Mouse (Mus musculus) CD4-positive, CD25-positive, alpha-beta regulatory T cell, adult 4 months (primary cell): ENCODE results near the gene Prr22. TPM values are rescaled to one million over a fixed set of nuclear protein-coding genes. Genes with fewer than 3 reads are reported as not detected.
A peak's percentile ranks its signal among the peaks of the same experiment; 100 is the strongest.

Source experiments
- ATAC-seq: one replicate; pipeline ENCODE4 v1.8.0; 2017
- polyA plus RNA-seq, 2 experiments: library from polyadenylated mRNA; unstranded; fragments of 100-300 nt; shearing (Covaris generic); gene quantifications; one replicate each; pipeline ENCODE4 v1.2.1; 2017

Gene Prr22
- polyA plus RNA-seq, 2 experiments from 2014 or later, result 0.24 to 1.1 TPM

DNA sequence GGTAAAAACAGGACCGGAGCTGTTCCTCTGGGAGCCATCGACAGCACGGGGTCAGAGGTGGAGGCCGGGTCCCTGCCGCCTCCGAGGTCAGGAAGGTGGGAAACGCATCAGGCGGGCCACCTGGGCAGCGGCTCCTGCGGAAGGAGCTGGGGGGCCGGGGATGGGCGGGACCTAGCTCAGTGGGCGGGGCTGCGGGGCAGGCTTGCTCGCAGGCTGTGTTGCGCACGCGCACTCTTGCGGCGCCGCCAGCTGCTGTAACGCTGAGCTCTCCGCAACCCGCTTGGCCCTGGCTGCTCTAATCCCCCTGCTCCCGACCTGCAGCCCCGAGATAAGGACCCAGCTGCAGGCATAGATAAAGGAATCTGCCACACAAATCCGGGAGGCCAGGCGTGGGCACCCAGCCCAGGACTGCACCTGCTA, 8.0 kb upstream of the Prr22 start:
- peak; percentile 33 for ATAC-seq

DNA sequence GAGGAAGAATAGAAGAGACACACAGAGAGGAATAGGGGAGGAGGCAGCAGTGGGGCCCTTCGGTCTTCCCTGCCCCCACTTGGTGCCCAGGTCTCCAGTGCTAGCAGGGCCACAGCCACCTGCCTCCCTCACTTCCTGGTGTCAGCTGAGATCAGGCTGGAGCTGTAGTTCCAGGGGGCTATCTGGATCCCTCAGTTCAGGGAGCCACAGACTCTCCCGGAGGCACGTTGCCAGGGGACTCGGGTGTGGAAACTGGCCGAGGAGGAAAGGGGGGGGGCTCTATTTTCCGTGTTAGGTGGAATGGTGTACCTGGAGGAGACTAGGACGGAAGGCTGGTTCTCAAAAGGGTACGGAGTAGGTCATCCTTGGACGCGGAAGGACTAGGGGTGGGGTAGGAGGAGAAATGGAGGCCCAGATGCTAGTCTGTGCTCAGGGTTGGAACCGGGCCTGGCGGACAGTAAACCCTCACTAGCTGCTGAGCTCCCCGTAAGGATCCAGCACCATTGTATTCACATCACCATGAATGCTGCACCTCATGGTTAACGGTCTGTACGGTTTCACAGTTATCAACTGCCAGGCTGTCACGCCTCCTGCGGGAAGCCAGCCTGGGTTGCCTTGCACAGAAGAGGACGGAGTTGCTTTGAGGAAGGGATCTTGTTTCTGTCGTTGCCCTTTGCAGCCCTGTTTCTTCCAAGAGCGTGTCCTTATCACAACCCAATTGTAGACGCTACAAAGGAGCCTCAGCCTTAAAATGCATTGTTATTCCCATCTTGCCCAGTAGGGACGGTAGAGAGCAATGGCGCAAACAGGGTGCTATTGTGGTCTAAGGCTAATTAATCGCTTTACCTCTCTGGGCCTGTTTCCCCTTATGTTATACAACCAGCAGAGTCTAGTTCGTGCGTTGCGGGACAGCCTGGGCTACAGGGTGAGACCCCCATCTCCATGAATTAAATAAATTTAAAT, 7.0 kb upstream of the Prr22 start:
- peak; percentile 37 for ATAC-seq

DNA sequence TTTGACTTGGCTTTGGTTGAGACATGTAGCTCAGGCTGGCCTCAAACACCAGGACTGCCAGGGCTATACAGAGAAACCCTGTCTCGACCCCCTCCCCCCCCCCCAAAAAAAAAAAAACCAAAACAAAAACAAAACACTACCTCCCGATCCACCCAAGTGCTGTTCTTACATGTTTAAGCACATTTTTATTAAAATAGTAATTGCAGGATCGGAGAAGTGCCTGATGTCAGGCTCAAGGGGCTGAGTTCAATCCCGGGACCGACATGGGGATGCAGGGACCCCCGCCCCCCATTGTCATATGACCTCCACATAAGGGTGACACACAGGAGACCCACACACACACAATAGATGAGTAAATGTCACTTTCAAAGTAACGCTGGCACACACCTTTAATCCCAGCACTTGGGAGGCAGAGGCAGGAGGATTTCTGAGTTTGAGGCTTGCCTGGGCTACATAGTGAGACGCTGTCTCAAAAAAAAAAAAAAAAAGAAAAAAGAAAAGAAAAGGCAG, 6.3 kb upstream of the Prr22 start:
- ATAC-seq, result no peak

DNA sequence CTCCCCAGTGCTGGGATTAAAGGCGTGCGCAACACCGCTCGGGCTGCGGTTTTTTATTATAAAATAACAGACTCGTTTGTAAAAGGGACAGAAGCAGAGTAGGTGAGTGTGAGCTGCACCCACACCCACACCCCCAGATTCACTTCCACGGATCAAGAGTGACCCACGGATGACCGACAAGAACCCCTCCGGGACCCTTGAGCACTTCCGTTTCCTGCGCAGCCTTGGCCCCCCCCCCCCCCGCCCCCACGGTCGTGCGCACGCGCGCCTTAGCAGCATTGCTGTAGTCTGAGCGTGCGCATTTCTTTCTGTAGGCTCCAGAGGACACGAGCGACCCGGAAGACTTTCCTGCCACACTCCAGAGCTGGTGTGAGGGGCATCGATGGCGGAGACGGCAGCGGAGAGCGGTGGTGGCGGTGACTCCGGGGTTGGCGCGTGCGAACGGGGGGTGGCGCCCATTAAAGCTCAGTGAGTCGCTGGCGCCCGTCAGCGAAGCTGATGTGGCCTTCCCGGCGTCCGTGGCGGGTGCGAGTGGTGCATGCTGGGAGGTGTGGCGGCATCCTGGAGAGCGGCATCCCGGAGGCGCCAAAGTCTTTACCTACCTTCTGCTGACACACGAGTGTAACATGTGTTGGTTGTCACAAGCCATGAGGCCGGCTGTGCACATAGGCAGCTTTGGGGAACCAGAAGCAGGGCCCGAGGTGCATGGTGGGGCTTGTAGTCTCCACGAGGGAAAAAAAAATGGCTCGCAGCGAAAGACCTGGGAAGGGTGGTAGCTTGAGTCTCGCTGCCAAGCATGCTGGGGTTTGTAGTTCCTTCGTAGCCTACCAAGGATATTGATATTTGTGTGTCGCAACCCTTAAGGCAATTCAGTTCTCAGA, 5.3 kb upstream of the Prr22 start, which contains the start of gene Dus3l:
Dus3l (plus strand) TSS at position 284 of the 881 bp plus-strand sequence.
- ATAC-seq, result peak; percentile 84

DNA sequence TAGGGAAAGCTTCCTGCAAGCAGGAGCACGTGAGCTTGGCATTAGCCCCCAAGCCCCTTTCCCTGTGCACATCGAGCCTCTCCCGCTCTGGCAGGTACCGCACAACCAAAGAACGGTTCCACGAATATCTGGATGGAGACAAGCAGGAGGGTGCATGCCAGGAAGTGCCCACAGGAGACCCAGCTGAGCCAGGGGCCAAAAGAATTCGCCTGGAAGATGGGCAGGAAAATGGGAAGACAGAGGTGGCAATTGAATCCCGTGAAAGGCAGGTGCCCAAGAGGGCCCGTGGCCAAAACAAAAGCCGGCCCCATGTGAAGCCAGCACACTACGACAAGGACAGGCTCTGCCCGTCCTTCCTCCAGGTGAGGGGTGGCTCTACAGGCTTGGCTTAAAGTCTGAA, 4.6 kb upstream of the Prr22 start:
- no peak for ATAC-seq

DNA sequence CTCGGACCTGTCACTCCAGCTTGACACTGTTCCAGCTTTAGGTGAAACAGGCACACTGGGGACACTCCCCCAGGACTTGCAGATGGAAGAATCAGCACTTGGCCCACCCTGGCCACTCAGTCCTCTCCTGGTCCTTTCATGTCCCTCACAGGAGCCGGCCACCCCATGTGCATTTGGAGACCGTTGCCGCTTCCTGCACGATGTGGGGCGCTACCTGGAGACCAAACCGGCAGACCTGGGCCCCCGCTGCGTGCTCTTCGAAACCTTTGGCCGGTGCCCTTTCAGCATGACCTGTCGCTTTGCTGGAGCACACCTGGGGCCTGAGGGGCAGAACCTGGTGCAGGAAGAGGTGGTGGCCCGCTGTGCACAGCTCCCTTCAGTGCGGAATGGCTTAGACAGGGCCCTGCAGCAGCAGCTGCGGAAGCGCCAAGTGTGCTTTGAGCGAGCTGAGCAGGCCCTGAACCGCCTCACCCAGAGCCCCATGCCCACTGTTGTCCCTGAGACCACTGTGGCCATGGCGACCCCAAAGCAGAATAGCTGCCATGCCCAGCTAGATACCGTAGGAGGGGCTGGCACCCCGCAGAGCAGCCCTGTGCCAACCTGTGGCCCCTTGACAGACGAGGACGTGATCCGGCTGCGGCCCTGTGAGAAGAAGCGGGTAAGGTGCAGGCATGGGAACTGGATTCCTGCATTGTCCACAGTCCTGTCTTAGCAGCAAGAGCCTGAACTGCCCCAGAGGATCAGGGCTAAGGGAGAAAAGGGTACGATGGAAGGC, 3.2 kb upstream of the Prr22 start:
- ATAC-seq, result no peak

DNA sequence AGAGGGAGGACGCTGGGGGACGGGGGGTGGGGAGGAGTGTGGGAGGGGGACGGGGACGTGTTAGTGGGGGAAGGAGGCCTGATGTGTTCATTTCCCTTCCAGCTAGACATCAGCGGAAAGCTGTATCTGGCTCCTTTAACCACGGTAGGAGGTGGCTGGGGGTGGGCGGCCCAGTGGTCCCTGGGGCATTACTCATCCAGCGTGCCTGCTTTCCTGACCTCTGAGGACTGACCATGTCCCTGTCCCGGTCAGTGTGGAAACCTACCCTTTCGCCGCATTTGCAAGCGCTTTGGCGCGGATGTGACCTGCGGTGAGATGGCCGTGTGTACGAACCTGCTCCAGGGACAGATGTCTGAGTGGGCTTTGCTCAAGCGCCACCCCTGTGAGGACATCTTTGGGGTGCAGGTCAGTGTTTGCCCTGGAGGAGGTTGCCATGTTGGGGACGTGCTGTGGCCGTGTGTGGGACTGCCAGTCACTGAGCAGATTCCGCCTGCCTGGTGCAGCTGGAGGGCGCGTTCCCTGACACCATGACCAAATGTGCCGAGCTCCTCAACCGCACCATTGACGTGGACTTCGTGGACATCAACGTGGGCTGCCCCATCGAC, 2.4 kb upstream of the Prr22 start:
- ATAC-seq, result no peak

DNA sequence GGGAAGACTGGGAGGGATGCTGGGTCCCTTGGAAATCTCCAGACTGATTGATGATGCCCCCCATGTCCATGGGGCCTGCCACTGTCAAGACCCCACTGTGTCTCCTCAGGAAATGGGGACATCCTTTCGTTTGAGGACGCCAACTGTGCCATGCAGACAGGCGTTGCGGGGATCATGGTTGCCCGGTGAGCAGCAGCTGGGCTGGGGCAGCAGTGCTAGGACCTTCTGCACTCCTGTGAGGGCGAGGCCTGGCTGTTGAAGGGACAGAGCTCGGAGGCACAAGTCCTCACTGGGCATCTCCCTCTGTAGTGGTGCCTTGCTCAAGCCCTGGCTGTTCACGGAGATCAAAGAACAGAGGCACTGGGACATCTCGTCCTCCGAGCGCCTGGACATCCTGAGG, 1.1 kb upstream of the Prr22 start:
- ATAC-seq, result no peak

DNA sequence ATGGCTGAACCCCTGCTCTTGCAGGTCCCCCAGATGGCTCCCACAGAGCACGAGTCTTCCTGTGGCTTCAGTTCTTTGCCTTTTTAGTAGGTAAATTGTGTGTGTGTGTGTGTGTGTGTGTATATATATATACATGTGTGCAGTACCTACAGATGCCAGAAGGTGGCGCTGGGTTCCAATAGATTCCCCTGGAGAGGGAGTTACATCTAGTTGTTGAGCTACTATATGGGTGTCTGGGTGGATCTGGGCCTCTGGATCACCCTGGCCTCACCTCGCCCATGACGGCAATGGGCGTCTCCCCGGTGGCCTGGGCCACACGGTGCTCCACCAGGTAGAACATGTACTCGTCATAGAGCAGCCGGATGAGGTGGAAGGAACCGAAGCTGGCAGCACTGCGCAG, 7.5 kb downstream of the Prr22 start:
- no peak for ATAC-seq

DNA sequence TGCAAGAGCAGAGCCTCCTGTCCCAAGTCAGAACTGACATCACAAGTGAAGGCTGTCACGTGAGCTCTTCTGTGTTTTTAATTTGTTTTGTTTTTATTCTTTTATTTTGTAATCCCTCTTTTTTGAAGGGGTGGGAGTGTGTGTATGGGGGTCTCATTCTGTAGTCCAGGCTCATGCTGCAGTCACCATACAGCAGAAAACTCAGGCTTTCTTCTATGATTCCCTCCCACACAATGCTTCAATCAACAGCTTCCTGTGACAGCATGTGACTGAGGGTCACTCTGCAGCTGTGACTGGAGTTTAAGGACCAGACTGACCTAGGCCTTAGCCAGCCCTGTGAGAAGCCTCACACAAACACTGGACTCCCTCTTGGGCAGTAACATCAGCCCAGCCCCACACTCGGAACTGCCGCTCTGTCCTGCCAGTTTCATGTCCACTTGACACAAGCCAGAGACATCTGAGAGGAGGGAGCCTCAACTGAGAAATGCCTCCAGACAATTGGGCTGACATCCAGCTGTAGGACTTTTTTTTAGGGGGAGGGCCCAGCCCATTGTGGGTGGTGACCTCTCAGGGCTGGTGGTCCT, 8.8 kb downstream of the Prr22 start:
- ATAC-seq, result no peak

DNA sequence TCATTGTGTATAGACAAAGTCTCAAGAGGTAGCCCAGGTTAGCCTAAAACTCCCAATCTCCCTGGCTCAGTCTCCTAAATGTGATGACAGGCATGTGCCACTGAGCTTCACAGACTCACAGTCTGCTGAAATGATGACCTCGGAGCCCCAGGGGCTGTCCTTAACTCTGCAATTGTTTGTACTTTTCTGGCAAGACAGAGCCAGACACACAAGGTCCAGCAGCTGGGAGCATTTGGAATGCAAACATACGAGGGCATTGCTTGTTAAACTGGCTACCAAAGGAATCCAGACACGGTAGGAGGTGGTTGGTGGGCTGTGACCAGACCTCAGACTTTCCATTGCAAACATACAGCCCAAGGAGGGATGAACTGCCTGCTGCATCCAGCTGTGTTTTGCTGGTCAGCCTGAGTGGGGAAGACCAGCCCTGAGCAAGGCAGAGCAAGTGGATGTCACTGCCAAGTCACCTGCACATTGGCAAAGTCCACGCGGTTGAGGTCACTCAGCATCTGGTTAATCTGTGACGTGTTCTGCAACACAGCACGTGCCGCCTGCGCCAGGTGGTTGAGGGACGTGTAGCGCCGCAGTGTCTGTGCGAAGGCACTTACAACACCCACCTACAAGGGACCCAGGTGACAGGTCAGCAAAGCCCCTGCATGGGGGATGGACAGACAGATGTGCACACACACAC, 10.4 kb downstream of the Prr22 start:
- no peak for ATAC-seq

DNA sequence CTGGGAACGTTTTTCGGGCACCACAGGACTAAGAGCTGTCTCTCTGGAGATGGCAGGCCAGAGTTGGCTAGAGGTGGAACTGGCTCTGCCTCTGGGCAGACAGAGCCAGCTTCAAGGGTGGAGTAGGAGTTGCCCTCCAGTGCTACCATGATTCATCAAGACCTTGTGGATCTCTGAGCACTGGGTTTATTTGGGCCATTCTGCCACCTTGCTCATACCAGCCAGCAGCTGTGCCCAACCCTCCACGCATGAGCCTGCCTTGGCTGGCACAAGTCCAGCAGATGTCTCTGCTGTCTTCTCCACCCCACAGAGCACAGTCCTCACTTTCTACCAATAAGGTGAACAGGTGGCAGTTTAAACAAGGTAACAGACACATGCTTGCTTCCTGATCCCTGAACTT, 18.8 kb downstream of the Prr22 start:
- ATAC-seq, result no peak

DNA sequence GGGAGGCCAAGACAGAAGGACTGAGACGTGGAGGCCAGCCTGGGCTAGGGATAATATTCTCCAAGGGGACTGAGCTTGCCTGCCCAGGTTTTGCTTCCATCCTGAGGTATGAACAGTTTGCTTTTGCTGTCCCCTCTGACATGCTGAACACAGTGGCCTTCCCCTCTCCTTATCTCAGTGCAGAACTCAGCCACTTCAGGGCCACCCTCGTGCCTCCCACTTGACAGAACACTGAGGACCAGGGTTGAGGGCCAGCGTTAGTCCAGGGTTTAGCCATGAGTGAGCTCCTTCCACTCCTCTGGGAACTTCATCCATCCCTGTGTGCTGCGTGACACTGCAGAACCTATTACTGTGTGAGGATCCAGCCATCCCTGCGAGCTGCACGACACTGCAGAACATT, 19.2 kb downstream of the Prr22 start:
- ATAC-seq, result no peak

DNA sequence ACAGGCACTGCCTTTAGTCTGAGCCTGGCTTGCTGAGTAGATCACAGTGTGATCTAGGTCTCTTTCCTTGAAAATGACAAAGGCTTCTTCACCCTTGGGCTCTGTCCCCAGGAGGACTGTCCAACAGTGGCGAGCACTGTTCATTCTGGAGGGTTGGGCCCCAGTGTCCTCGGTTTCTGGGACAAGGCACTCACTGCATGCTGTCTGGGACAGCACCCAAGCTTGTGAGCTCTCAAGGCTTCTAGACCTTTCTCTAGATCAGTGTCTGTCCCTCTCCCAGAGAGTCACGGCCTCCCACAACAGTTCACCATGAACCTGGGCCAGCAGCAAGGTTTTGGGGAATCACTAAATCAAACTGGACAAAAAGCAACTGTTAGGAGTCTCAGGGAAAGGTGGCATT, 22.5 kb downstream of the Prr22 start:
- no peak for ATAC-seq

DNA sequence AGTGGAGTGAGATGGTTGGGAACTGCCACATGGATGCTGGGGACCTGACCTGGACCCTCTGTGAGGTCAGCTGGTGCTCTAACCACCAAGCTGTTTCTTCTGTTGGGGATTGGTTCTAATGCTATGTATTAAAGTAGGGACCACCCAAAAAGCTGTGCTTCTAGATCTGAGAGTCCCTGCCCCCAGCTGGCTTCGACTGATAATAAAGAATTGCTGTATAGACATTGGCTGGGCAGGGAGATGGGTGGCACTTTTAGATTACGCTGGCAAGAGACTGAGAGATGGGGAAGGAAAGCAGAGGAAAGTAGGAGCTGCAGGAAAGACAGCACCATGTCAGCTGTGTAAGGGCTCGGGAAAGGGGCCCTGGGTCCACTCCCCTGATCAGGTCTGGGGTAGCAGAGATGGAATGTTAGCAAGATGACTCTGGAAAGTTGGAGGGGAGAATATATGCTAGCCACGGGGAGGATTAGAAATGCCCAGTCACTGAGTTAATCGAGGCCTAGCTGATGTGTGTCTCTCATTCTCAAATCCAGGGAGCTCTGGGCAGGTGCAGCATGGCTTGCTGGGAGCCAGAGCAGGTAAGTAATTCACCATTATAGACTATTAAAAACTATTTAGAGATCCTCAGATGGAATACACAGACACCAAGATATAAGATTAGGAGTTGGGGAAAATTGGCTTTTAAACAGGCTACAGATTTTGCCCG, 23.7 kb downstream of the Prr22 start:
- no peak for ATAC-seq

DNA sequence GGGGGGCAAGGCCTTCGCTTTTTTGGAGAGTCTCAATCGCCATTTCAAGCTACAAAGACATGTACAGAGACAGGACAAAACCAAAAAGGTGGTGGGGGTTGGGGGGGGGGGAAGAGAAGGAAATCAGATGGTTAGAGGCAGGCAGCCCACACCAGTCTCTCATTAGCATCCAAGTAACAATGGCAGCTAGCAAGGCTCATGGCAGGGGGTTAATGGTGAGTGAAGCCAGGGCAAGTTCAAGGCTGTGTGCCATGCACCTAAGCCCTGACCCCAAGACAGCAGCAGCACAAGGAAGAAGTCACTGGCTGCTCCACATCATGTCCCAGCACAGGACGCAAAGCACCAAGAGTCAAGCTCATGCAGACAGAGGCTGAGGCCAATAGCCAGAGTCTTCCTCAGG, 29.2 kb downstream of the Prr22 start:
- ATAC-seq, result no peak

DNA sequence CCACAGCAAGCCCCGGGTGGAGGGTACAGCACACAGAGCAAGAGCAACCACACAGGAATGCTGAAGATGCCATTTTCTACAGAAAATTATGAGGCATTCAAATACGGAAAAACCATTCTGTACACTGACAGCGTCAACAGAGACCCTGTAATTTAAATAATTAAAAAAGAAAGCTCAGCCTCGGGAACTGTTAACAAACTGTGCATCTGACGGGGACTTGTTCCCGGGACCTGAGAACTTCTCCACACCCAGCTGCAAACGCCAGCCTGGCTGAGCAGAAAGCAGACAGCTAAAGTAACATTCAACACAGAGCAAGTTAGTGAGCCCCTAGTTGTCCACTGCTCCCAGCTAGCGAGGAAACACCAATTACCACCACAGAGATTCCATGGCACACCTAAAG, 32.0 kb downstream of the Prr22 start:
- ATAC-seq, result no peak

DNA sequence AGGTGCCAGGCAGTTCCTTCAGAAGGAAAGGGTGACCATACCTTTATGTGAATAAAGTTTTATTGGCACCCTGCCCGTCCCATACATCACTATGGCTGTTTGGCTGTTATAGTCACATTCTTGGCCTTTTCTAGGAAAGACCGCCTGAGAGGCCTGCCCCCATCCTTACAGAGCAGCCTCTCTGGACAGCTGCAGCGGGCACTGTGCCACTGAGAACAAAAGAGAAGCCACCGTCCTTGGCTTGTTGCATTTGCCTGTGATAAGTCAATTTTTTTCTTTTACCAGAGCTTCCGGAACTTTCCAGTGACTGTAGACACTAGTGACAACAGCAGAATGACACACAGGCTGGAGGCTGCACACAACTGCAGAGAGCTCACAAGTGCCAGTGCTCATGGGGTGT, 34.9 kb downstream of the Prr22 start:
- no peak for ATAC-seq

DNA sequence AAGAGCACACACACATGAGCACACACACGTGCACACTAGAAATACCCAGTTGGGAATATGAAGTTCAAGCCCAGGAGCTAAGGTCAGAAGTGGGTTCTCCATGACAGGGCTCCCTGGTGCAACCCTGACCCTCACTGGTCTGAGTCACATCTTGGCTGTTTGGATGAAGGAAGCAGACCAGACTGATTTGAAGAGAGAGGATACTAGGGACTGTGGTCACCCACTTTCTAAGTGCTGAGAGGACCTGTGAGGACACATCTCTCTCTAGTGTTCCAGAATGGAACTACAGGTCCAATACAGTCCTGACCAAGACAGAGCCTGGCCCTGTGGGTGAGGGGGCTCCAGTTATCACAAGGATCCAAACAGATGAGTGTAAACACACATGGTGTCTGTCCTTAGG, 35.7 kb downstream of the Prr22 start:
- no peak for ATAC-seq

DNA sequence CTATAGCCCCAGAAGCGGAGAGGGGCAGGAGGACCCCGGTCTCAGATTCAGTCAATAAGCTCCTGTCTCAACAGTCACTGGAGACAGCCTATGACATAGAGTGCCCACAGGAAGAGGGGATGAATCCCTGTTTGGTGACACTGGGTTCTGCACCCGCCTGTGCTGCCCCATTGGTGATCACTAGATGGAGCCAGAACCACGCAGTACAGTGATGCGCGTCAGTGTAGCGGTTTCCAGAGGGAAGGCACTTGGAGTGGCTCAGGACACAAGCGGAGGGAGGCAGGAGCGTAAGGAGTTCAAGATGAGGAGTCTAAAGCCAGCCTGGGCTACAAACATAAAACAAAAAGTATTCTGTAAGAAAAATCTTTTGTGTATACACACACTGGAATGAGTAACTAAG, 38.5 kb downstream of the Prr22 start:
- peak; percentile 87 for ATAC-seq
